Mouse (Mus musculus): ENCODE data around the gene Esrrg.

GRCm38 (mm10) chr1:188147381-188148156 is 539.0 kb downstream of the Esrrg start:
- TF ChIP-seq CTCF (IDR thresholded peaks at IDR 0.05; ENCODE audit: insufficient read depth, low read depth, low read length) (no peak), POLR2A (IDR thresholded peaks at IDR 0.05; ENCODE audit: insufficient read depth, low read depth, low read length) (no peak)
